Mouse (Mus musculus) E14TG2a.4 (cell line): ENCODE data around the gene A930033H14Rik.

Experiments
- CTCF ChIP-seq: conservative IDR thresholded peaks from 2 replicates; pipeline ENCODE4 v1.5.1; 2014; ENCODE audit warnings: low read length
- NANOG ChIP-seq: IDR thresholded peaks from 2 replicates; pipeline ENCODE4 v1.6.1; 2014; ENCODE audit warnings: borderline replicate concordance, low read length, mixed read lengths
- POU5F1 ChIP-seq: IDR thresholded peaks from 2 replicates; pipeline ENCODE4 v1.6.1; 2014; ENCODE audit warnings: low read length, borderline replicate concordance

DNA sequence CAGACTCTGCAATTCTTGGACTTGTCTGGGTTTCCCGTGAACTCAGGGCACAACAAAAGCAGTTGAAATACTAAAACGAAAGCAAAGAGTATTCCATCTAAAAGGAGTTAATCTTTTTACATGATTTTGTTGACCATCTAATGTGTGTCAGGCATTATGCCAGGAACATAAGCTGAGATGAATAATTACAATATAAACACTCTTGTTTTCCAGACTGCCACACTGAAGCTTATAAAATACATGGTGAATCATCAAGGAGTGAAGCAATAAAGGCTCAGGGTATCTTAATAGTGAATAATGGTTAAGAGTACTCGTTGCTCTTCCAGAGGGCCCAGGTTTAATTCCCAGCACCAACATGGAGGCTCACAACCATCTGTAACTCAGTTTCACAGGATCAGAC, 31.9 kb downstream of the A930033H14Rik start:
- TF ChIP-seq CTCF, result no peak
- no peak for TF ChIP-seq POU5F1
- no peak for TF ChIP-seq NANOG
